Mouse (Mus musculus): ENCODE measurements around the gene Zkscan5. TPM values are rescaled to one million over a fixed set of nuclear protein-coding genes. Genes with fewer than 3 reads are reported as not detected.

The Zkscan5 gene
- polyA plus RNA-seq, 1 experiment from 2014 or later = 13.6 TPM

DNA sequence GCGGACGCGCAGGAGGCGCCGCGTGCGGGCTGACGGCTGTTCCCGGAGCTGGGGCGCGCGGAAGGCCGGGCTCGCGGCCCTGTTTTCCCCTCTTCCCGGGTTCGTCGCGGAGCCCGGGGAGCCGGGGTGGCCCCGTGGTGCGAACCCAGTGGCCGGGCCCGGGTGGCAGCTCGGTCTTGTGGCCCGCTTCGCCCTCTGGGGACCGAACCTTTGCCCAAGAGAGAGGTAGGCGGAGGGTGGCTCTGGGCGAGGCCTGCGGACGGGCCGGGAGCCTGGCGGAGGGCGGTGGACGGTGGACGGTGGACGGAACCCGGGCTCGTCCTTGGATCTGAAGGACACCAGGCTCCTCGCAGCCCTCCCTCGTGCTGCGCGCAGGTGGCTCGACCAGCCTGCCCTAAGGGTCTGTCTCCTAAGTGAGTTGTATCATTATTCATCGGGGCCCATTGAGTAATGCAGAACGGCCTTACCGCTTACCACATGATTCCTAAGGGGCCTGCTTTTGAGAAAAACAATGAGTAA lies 27.6 kb downstream of the Zkscan5 start:
- Histone ChIP-seq H3K9ac (peak overlapping the region; percentile 98), H3K9me3 (replicated peaks) (no peaks in the 10 kb centered on the region), H3K4me3 (replicated peaks) (peak overlapping the region; percentile 97), H3K27me3 (no peaks in the 10 kb centered on the region), H3K4me2 (replicated peaks) (peak overlapping the region; percentile 74), H3K36me3 (peaks cover 31% of the 10 kb centered on the region), H3K27ac (replicated peaks) (peak overlapping the region; percentile 89), H3K4me1 (peaks cover 13% of the 10 kb centered on the region)
- ATAC-seq (ENCODE audit: insufficient number of reproducible peaks, low FRiP score, low TSS enrichment, low read depth) = peak; percentile 74
- under 1% methylated on average over 42 of the region's 49 CpGs for WGBS

DNA sequence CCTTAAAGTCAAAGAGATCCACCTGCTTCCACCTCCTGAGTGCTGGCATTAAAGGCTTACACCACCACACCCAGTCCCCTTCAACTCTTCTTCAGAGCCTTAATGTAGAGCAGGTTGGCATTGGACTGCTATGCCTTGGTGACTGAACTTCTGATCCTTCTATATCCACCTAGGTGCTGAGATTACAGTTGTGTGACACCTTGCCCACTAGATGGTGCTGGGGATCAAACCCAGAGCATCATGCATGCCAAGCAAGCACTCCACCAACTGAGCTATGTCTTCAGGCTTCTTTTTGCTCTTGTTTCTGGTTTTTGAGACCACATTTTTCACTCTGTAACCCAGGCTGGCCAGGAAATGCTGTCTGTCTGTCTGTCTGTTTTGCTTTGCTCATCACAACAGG lies 30.3 kb downstream of the Zkscan5 start:
- Histone ChIP-seq H3K4me2 (replicated peaks) (no peak overlapping the region), H3K27me3 (no peaks in the 10 kb centered on the region), H3K9me3 (replicated peaks) (no peaks in the 10 kb centered on the region), H3K4me1 (peaks cover 13% of the 10 kb centered on the region), H3K9ac (no peak overlapping the region), H3K36me3 (peaks cover 53% of the 10 kb centered on the region), H3K27ac (replicated peaks) (no peak overlapping the region), H3K4me3 (replicated peaks) (no peak overlapping the region)
- no peak for ATAC-seq (ENCODE audit: insufficient number of reproducible peaks, low FRiP score, low TSS enrichment, low read depth)

DNA sequence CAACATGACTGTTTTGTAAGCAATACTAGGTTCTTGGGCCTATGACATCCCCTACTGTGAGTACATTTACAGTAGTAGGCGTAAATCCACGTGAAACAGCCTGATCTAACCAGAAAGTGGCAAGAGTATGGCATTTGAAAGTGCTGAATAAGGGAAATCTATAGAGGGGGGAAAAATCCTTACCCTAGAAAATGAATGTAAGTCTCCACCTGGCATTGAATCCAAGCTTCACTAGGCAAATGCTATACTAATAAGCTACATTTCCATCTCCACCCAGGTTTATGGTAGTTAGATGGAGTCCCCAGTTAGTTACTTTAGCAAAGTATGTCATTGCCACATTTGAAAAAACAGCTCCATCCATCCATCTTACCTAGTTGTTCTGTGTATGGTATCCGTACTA lies 45.2 kb downstream of the Zkscan5 start:
- H3K36me3 ChIP-seq = peaks cover 62% of the 10 kb centered on the region
- no peak overlapping the region for H3K27ac ChIP-seq (replicated peaks)
- no peaks in the 10 kb centered on the region for H3K9me3 ChIP-seq (replicated peaks)
- no peak overlapping the region for H3K9ac ChIP-seq
- no peak overlapping the region for H3K4me2 ChIP-seq (replicated peaks)
- no peaks in the 10 kb centered on the region for H3K4me1 ChIP-seq
- no peaks in the 10 kb centered on the region for H3K27me3 ChIP-seq
- H3K4me3 ChIP-seq (replicated peaks) = no peak overlapping the region
- ATAC-seq (ENCODE audit: insufficient number of reproducible peaks, low FRiP score, low TSS enrichment, low read depth) = no peak
- 94% methylated on average over 3 of the region's 3 CpGs for WGBS

Other genes with a start within 250 kb of the Zkscan5 start
- gene Smurf1, start 238.7 kb upstream of the Zkscan5 start, polyA plus RNA-seq (2015; fragmentation: Nextera tagmentation; extraction: Ambion mirVana) = 18.5 and 19.3 TPM in 2 replicates
- gene Gm4871, start 171.8 kb upstream of the Zkscan5 start, polyA plus RNA-seq (2015; fragmentation: Nextera tagmentation; extraction: Ambion mirVana) = not detected in 2 replicates
- gene 1700018F24Rik, start 161.6 kb upstream of the Zkscan5 start, polyA plus RNA-seq (2015; fragmentation: Nextera tagmentation; extraction: Ambion mirVana) = 0.14 and 0.15 TPM in 2 replicates
- 143 and 147 TPM in 2 replicates for gene Arpc1a, start 120.7 kb upstream of the Zkscan5 start, polyA plus RNA-seq (2015; fragmentation: Nextera tagmentation; extraction: Ambion mirVana)
- gene Kpna7, start 120.5 kb upstream of the Zkscan5 start, polyA plus RNA-seq (2015; fragmentation: Nextera tagmentation; extraction: Ambion mirVana) = not detected in 2 replicates
- 310 and 324 TPM in 2 replicates for gene Arpc1b, start 90.3 kb upstream of the Zkscan5 start, polyA plus RNA-seq (2015; fragmentation: Nextera tagmentation; extraction: Ambion mirVana)
- 93.7 and 108 TPM in 2 replicates for gene Pdap1, start 64.3 kb upstream of the Zkscan5 start, polyA plus RNA-seq (2015; fragmentation: Nextera tagmentation; extraction: Ambion mirVana)
- 178 and 183 TPM in 2 replicates for gene Bud31, start 64.2 kb upstream of the Zkscan5 start, polyA plus RNA-seq (2015; fragmentation: Nextera tagmentation; extraction: Ambion mirVana)
- 16.9 and 18.0 TPM in 2 replicates for gene Ptcd1, start 37.5 kb upstream of the Zkscan5 start, polyA plus RNA-seq (2015; fragmentation: Nextera tagmentation; extraction: Ambion mirVana)
- gene Cpsf4, start 37.3 kb upstream of the Zkscan5 start, polyA plus RNA-seq (2015; fragmentation: Nextera tagmentation; extraction: Ambion mirVana) = 46.3 and 47.6 TPM in 2 replicates
- gene Atp5j2, start 12.5 kb upstream of the Zkscan5 start, polyA plus RNA-seq (2015; fragmentation: Nextera tagmentation; extraction: Ambion mirVana) = 616 and 640 TPM in 2 replicates
- 11.8 and 12.5 TPM in 2 replicates for gene Zkscan14, start 2.7 kb upstream of the Zkscan5 start, polyA plus RNA-seq (2015; fragmentation: Nextera tagmentation; extraction: Ambion mirVana)
- 33.4 and 37.1 TPM in 2 replicates for gene Zfp655, start 27.2 kb downstream of the Zkscan5 start, polyA plus RNA-seq (2015; fragmentation: Nextera tagmentation; extraction: Ambion mirVana)
- gene Zscan25, start 75.9 kb downstream of the Zkscan5 start, polyA plus RNA-seq (2015; fragmentation: Nextera tagmentation; extraction: Ambion mirVana) = 0.61 and 0.83 TPM in 2 replicates
- not detected in 2 replicates for gene Cyp3a57, start 140.7 kb downstream of the Zkscan5 start, polyA plus RNA-seq (2015; fragmentation: Nextera tagmentation; extraction: Ambion mirVana)